Mouse (Mus musculus): ENCODE results near the gene Ift88. TPM values are rescaled to one million over a fixed set of nuclear protein-coding genes. Genes with fewer than 3 reads are reported as not detected.
A peak's percentile ranks its signal among the peaks of the same experiment; 100 is the strongest.

Ift88 gene
- polyA plus RNA-seq, 1 experiment from 2014 or later: 17.9 TPM

DNA sequence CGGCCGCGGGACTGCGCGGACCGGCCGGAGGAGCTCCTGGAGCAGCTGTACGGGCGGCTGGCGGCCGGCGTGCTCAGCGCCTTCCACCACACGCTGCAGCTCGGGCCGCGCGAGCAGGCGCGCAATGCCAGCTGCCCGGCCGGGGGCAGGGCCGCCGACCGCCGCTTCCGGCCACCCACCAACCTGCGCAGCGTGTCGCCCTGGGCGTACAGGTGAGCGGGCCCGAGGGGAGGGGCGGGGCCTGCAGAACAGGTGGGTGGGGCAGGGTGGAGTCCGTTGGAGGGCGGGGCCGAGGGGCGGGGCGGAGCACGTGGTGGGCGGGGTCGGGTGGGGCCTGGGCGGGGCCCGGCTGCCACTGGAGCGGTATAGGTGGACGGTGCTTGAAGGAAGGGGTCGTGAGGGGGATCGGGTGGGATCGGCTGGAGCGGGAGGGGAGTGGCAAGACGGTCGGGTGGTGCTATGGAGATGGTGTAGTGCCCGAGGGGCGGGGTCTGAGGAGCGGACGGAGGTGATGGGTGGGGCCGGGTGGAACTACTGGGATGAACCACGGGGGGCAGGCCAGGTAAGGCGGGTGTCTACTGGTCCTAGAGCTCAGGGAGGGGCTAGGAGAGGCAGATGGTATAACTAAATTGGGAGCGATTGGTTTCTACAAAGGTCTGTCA, 101.7 kb downstream of the Ift88 start:
- DNase-seq (ENCODE audit: low spot score) (no peak), ATAC-seq (ENCODE audit: low FRiP score) (peak; percentile 81)
- peaks cover 6% of the 10 kb centered on the region; the same call in 1 of the 2 replicates for H3K4me1 ChIP-seq (replicated peaks; ENCODE audit: control insufficient read depth, insufficient read depth, low read length)
- H3K27ac ChIP-seq: peak overlapping the region; percentile 74
- 1% methylated on average over 49 of the region's 60 CpGs for WGBS
- H3K27me3 ChIP-seq (ENCODE audit: control insufficient read depth, insufficient read depth, low read length): peaks cover 13% of the 10 kb centered on the region; the same call in 1 of the 2 replicates
- H3K4me3 ChIP-seq (replicated peaks; ENCODE audit: low read length): peak overlapping the region; percentile 87
- H3K9me3 ChIP-seq (ENCODE audit: control insufficient read depth, low read length): no peaks in the 10 kb centered on the region
- H3K4me2 ChIP-seq (replicated peaks): peak overlapping the region; percentile 89
- H3K36me3 ChIP-seq (replicated peaks; ENCODE audit: control insufficient read depth, insufficient read depth): no peaks in the 10 kb centered on the region
- peak overlapping the region; percentile 88 for H3K9ac ChIP-seq

DNA sequence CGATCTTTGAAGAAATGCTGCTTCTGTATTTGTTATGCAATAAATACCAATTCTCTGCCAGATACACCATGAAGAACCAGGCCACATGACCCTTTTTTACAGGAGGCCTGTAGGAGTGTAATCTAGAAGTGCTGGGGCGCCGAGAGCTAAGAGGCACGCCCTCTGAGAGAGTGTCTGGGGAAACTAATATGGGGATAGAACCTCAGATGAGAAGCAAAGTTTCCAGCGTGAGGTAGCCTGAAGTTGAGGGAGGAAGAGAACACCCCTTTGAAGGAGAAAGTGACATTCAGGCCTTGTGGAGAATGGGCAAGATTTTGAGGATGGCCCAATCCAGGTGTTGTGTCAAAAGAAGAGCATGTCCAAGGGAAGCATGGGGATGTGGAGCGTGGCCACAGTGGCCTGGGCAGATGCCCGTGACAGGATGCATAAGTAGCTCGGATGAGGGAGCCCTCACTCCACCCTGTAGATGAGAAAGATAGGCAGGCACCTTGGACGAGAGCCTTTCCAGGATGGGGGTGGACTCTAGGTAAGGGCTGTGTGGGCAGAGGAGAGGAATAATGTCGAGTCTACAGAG, 102.3 kb downstream of the Ift88 start:
- WGBS: 60% methylated on average over 10 of the region's 10 CpGs
- peak overlapping the region; percentile 89 for H3K4me2 ChIP-seq (replicated peaks)
- no peak for DNase-seq (ENCODE audit: low spot score)
- peaks cover 6% of the 10 kb centered on the region; the same call in 1 of the 2 replicates for H3K4me1 ChIP-seq (replicated peaks; ENCODE audit: control insufficient read depth, insufficient read depth, low read length)
- H3K4me3 ChIP-seq (replicated peaks; ENCODE audit: low read length): peak overlapping the region; percentile 87
- H3K9me3 ChIP-seq (ENCODE audit: control insufficient read depth, low read length): no peaks in the 10 kb centered on the region
- peak overlapping the region; percentile 88; the same call in 1 of the 2 replicates for H3K9ac ChIP-seq
- peaks cover 13% of the 10 kb centered on the region; the same call in 1 of the 2 replicates for H3K27me3 ChIP-seq (ENCODE audit: control insufficient read depth, insufficient read depth, low read length)
- no peaks in the 10 kb centered on the region for H3K36me3 ChIP-seq (replicated peaks; ENCODE audit: control insufficient read depth, insufficient read depth)
- ATAC-seq (ENCODE audit: low FRiP score): no peak
- H3K27ac ChIP-seq: no peak overlapping the region

DNA sequence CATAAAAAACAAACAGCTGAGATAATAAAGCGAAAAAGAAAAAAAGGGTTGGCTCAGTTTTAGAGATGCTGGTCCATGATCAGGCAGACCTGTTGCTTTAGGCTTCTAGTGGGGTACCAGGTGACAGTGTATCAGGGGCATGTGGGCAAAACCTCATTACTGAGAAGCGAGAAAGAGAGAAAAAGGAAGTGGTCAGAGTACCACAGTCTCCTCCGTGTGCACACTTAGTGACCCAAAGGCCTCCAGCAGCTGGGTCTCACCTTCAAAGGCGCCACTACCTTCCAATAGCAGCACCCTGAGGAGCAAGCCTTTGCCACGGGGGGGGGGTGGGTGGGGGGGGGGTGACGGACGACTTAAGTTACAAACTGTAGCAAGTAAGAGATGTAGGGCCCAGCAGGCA, 103.3 kb downstream of the Ift88 start:
- peaks cover 13% of the 10 kb centered on the region; the same call in 1 of the 2 replicates for H3K27me3 ChIP-seq (ENCODE audit: control insufficient read depth, insufficient read depth, low read length)
- H3K9me3 ChIP-seq (ENCODE audit: control insufficient read depth, low read length): no peaks in the 10 kb centered on the region
- no peak overlapping the region for H3K9ac ChIP-seq
- peaks cover 6% of the 10 kb centered on the region; the same call in 1 of the 2 replicates for H3K4me1 ChIP-seq (replicated peaks; ENCODE audit: control insufficient read depth, insufficient read depth, low read length)
- H3K27ac ChIP-seq: no peak overlapping the region
- 39% methylated on average over 7 of the region's 7 CpGs for WGBS
- DNase-seq (ENCODE audit: low spot score) (no peak), ATAC-seq (ENCODE audit: low FRiP score) (no peak)
- no peak overlapping the region for H3K4me2 ChIP-seq (replicated peaks)
- no peak overlapping the region for H3K4me3 ChIP-seq (replicated peaks; ENCODE audit: low read length)
- H3K36me3 ChIP-seq (replicated peaks; ENCODE audit: control insufficient read depth, insufficient read depth): no peaks in the 10 kb centered on the region

DNA sequence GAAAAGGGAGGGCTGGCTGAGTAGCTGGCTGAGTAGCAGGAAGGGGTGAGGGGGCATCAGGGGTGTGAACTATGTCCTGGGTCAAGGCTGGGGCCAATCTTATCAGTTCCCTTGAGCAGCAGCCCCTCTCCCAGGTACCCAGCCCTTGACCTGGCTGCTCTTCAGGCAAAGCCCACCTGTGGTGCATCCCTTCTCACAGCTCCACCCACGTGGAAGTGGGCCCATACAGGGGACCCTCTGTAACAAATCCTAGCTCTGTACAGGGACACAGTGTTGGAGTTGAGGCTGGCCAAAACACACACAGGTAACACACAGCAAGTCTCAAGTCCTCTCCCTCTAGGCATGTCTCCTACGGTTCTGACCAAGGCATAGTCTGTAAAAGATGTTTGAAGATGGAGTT, 103.7 kb downstream of the Ift88 start:
- DNase-seq (ENCODE audit: low spot score) (no peak), ATAC-seq (ENCODE audit: low FRiP score) (no peak)
- Histone ChIP-seq H3K9ac (no peak overlapping the region), H3K36me3 (replicated peaks; ENCODE audit: control insufficient read depth, insufficient read depth) (no peaks in the 10 kb centered on the region), H3K4me1 (replicated peaks; ENCODE audit: control insufficient read depth, insufficient read depth, low read length) (peaks cover 6% of the 10 kb centered on the region; the same call in 1 of the 2 replicates), H3K4me3 (replicated peaks; ENCODE audit: low read length) (no peak overlapping the region), H3K27ac (no peak overlapping the region), H3K4me2 (replicated peaks) (no peak overlapping the region), H3K27me3 (ENCODE audit: control insufficient read depth, insufficient read depth, low read length) (peaks cover 10% of the 10 kb centered on the region; the same call in 1 of the 2 replicates), H3K9me3 (ENCODE audit: control insufficient read depth, low read length) (no peaks in the 10 kb centered on the region)
- WGBS: 40% methylated on average over 2 of the region's 2 CpGs

DNA sequence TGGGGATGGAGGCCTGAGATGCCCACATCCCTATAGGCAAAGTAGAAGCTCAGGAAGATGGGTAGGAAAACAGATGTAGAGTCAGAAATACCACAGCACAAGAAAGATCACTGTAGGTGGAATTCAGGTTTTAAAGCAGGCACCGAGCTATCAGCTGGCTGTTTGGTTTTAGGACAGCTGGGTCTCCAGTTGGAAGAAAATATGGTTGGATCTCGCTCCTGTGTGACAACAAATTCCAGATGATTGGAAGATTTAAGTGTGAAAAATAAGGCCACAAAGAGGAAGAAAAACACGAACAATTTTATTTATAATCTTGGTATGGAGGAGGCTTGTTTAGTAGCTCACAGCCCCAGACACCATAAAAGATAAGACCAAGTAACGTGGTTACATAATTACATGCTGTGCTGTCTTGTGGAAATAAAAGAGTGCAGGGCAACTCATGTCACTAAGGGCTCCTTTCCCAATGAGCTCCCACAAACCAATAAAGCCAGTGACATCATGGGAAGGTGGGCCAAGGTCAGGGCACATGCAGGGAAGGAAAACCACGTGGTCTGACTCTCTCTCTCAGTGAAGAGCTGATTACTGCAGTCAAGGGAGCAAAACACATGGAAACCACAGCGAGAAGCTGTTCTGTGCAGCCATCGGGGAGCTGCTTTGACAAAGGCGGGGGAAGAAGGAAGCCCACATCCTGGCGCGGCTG, 105.4 kb downstream of the Ift88 start:
- H3K9me3 ChIP-seq (ENCODE audit: control insufficient read depth, low read length): no peaks in the 10 kb centered on the region
- H3K4me1 ChIP-seq (replicated peaks; ENCODE audit: control insufficient read depth, insufficient read depth, low read length): peaks cover 8% of the 10 kb centered on the region
- H3K36me3 ChIP-seq (replicated peaks; ENCODE audit: control insufficient read depth, insufficient read depth): no peaks in the 10 kb centered on the region
- H3K4me3 ChIP-seq (replicated peaks; ENCODE audit: low read length): no peak overlapping the region
- H3K4me2 ChIP-seq (replicated peaks): no peak overlapping the region
- no peak for ATAC-seq (ENCODE audit: low FRiP score)
- WGBS: 56% methylated on average over 10 of the region's 10 CpGs
- DNase-seq (ENCODE audit: low spot score): no peak
- peaks cover 9% of the 10 kb centered on the region; the same call in 1 of the 2 replicates for H3K27me3 ChIP-seq (ENCODE audit: control insufficient read depth, insufficient read depth, low read length)
- no peak overlapping the region for H3K9ac ChIP-seq
- H3K27ac ChIP-seq: no peak overlapping the region

DNA sequence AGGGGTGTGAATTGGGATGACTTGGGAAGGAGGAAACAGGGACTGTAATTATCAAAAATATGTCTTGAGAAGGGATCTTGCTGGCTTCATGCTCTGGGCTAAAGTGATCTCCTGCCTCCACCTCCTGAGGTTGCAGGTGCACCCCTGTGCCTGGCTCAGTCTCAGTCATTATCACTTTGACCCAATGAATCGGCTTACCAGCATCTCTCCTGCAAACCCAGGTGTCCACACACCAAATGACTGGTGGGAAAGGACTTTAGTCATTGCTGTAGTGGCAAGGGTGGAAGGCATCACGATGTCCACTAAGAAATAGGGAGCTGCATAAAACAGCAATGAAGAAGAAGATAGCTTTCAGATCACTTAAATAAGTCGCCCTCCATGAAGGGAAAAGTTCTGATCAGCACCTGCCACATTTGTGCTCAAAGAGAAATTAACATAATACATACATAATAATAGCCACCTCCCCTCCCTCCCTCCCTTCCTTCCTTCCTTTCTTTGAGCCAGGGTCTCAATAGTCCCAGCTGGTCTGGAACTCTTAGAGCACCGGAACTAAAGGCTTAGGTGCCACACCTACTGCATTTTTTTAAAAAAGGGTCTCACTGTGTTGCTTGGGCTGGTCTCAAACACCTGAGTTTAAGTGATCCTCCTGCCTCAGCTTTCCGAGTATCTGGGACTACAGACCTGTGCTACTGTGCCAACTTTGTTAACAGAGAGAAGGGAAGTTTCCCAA, 106.1 kb downstream of the Ift88 start:
- H3K27ac ChIP-seq: no peak overlapping the region
- ATAC-seq (ENCODE audit: low FRiP score) (no peak), DNase-seq (ENCODE audit: low spot score) (no peak)
- no peak overlapping the region for H3K4me3 ChIP-seq (replicated peaks; ENCODE audit: low read length)
- no peaks in the 10 kb centered on the region for H3K36me3 ChIP-seq (replicated peaks; ENCODE audit: control insufficient read depth, insufficient read depth)
- WGBS: 63% methylated on average over 5 of the region's 5 CpGs
- H3K4me1 ChIP-seq (replicated peaks; ENCODE audit: control insufficient read depth, insufficient read depth, low read length): peaks cover 15% of the 10 kb centered on the region
- no peaks in the 10 kb centered on the region for H3K9me3 ChIP-seq (ENCODE audit: control insufficient read depth, low read length)
- H3K4me2 ChIP-seq (replicated peaks): no peak overlapping the region
- no peak overlapping the region for H3K9ac ChIP-seq
- H3K27me3 ChIP-seq (ENCODE audit: control insufficient read depth, insufficient read depth, low read length): peaks cover 9% of the 10 kb centered on the region; the same call in 1 of the 2 replicates

DNA sequence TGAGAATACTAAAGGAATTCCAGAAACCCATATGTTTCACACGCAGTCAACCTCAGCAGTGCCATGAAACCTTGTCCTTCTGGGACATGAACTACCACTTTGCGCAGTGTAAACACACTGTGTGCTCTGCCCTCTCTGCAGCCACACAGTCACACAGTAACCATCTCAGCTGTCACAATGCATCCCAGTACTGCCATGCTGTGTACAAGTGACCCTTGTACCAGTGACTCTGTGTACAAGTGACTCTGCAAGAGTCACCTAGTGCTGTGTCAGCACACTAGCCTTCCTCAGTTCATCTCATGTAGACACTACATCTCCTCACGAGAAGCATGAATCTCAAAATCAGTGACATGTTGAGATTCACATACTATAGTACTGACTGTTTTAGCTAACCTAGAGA, 108.7 kb downstream of the Ift88 start:
- Histone ChIP-seq H3K9me3 (ENCODE audit: control insufficient read depth, low read length) (no peaks in the 10 kb centered on the region), H3K36me3 (replicated peaks; ENCODE audit: control insufficient read depth, insufficient read depth) (no peaks in the 10 kb centered on the region), H3K9ac (no peak overlapping the region), H3K4me1 (replicated peaks; ENCODE audit: control insufficient read depth, insufficient read depth, low read length) (peaks cover 17% of the 10 kb centered on the region), H3K27ac (no peak overlapping the region), H3K27me3 (ENCODE audit: control insufficient read depth, insufficient read depth, low read length) (peaks cover 5% of the 10 kb centered on the region; the same call in 1 of the 2 replicates), H3K4me3 (replicated peaks; ENCODE audit: low read length) (no peak overlapping the region), H3K4me2 (replicated peaks) (no peak overlapping the region)
- 92% methylated on average over 3 of the region's 3 CpGs for WGBS
- DNase-seq (ENCODE audit: low spot score) (no peak), ATAC-seq (ENCODE audit: low FRiP score) (no peak)

DNA sequence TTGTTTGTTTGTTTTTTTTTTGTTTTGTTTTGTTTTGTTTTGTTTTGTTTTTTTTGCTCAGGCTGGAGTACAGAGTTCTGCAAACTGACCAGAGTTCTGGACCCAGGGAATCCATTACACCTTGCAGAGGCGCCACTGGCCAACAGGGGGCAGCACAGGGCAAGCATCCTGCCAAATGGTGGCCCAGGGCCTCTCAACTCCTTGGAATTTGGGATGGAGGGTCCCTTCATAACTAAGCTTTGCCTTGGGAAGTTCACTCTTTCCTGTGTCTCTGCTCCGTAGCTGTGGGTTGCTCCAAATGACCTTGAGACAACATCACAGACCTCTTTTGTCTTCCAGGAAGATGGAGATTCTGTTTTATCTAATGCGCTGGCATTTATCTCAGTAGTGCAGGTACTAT, 109.4 kb downstream of the Ift88 start:
- no peak overlapping the region for H3K27ac ChIP-seq

DNA sequence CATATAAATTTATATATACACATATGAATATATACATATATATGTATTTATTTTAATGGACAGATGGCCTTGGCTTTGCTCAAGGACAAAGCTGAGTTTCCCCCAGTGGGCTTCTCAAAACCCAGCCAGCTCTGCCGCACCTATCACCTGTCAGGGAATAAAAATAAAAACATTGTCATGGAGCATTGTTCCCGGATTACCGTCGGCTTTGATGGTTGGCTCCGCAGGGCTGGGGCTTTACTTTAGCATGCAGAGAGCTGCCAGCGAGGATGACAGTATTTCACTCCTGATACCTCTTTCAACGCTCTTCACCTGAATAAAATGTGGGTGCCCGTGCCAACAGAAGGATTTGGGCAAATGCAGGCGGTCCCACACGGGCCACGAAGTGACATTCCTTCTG, 110.0 kb downstream of the Ift88 start:
- Histone ChIP-seq H3K27ac (no peak overlapping the region), H3K4me1 (replicated peaks; ENCODE audit: control insufficient read depth, insufficient read depth, low read length) (peaks cover 22% of the 10 kb centered on the region), H3K9me3 (ENCODE audit: control insufficient read depth, low read length) (no peaks in the 10 kb centered on the region), H3K4me2 (replicated peaks) (no peak overlapping the region), H3K36me3 (replicated peaks; ENCODE audit: control insufficient read depth, insufficient read depth) (no peaks in the 10 kb centered on the region), H3K27me3 (ENCODE audit: control insufficient read depth, insufficient read depth, low read length) (peaks cover 5% of the 10 kb centered on the region; the same call in 1 of the 2 replicates), H3K4me3 (replicated peaks; ENCODE audit: low read length) (no peak overlapping the region), H3K9ac (no peak overlapping the region)
- ATAC-seq (ENCODE audit: low FRiP score) (no peak), DNase-seq (ENCODE audit: low spot score) (no peak)
- WGBS: 16% methylated on average over 11 of the region's 11 CpGs

More for the DNA sequence above, 109.4 kb downstream of the Ift88 start:
- no peaks in the 10 kb centered on the region for H3K36me3 ChIP-seq (replicated peaks; ENCODE audit: control insufficient read depth, insufficient read depth)
- WGBS: 41% methylated on average over 3 of the region's 3 CpGs
- H3K4me3 ChIP-seq (replicated peaks; ENCODE audit: low read length): no peak overlapping the region
- no peaks in the 10 kb centered on the region for H3K9me3 ChIP-seq (ENCODE audit: control insufficient read depth, low read length)
- H3K4me2 ChIP-seq (replicated peaks): no peak overlapping the region
- no peak for ATAC-seq (ENCODE audit: low FRiP score)
- peaks cover 22% of the 10 kb centered on the region for H3K4me1 ChIP-seq (replicated peaks; ENCODE audit: control insufficient read depth, insufficient read depth, low read length)
- DNase-seq (ENCODE audit: low spot score): no peak
- H3K27me3 ChIP-seq (ENCODE audit: control insufficient read depth, insufficient read depth, low read length): peaks cover 5% of the 10 kb centered on the region; the same call in 1 of the 2 replicates
- no peak overlapping the region for H3K9ac ChIP-seq

Measured in hindbrain, embryonic 14.5 days (tissue).